In the genomic region with DNA sequence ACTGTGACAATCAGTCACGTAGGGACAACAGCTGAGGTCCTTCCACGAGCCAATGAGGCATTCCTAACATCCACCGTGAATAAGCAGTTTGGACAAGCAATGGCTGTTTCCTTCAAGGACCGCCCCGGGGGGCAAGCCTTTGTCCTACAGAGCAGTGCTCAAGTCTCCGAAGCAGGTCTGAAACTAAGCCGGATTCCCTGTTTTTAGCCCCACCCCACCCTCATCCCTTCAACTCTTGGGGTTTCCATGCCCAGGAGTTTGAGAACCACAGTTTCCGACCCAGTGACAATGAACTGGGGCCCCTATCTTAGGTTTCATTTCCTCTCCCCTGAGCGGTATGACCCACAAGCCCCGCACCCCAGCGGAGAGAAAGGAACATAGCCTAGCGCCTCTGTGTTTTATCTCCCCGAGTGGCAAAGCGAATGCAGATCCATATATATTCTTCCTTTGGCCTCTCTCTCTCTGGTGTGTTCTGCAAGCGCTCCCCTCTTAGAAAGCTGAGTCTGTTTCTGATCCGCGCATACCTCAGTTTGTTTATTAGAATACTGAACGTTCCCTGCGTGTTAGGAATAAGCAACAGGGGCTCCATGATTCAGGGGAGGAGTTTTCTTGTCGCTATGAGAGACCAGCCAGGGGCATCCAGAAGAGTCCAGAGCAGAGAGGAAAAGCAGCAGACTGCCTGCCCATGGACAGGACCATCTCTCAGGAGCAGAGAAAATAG, we compare ENCODE assay signal across 8 mouse cellular contexts. TPM values are rescaled to one million over a fixed set of nuclear protein-coding genes. Genes with fewer than 3 reads are reported as not detected.
DNase-seq lines count a peak whose midpoint lies in the region; ATAC-seq and TF ChIP-seq lines count a peak whose summit lies in the region.

No protein-coding gene starts in this region.

- peak; percentile 12 for DNase-seq in kidney, adult 18-20 months
- no peak for DNase-seq in kidney, adult 11 months
- peak; percentile 33 for DNase-seq in forebrain, embryonic 14.5 days (ENCODE audit: low spot score)
- peak; percentile 33 to 49 for DNase-seq in spleen, adult 18-20 months
- no peak for DNase-seq in urinary bladder, adult 18-20 months (ENCODE audit: low spot score in 2 of 2)
- no peak for DNase-seq in gastrocnemius, adult 18-20 months (ENCODE audit: low spot score)

- H3K27me3 ChIP-seq in forebrain, embryonic 14.5 days (replicated peaks; ENCODE audit: control insufficient read depth, insufficient read depth, low read length): no peaks in the 10 kb centered on the region
- H3K27me3 ChIP-seq in intestine, postnatal 0 days (replicated peaks; ENCODE audit: control insufficient read depth, insufficient read depth, low read length): no peaks in the 10 kb centered on the region

- no peak overlapping the region for H3K27ac ChIP-seq in forebrain, embryonic 14.5 days (ENCODE audit: low read depth, low read length)
- no peak overlapping the region for H3K27ac ChIP-seq in intestine, postnatal 0 days (ENCODE audit: low read depth, low read length)
- H3K27ac ChIP-seq in macrophage: peak overlapping the region; percentile 45

- ATAC-seq in forebrain, embryonic 14.5 days: 0 out of 2 replicates have a peak, but pooled peaks have one; percentile 14
- no peak for ATAC-seq in intestine, postnatal 0 days

- H3K79me2 ChIP-seq in macrophage (ENCODE audit: inconsistent target): peaks cover 10% of the 10 kb centered on the region; the same call in 1 of the 2 replicates

- H3K36me3 ChIP-seq in forebrain, embryonic 14.5 days (ENCODE audit: control insufficient read depth, insufficient read depth, low read length): peaks cover 5% of the 10 kb centered on the region; the same call in 1 of the 2 replicates
- no peaks in the 10 kb centered on the region; the same call in 1 of the 2 replicates for H3K36me3 ChIP-seq in intestine, postnatal 0 days (ENCODE audit: control insufficient read depth, insufficient read depth)
- peaks cover 18% of the 10 kb centered on the region for H3K36me3 ChIP-seq in macrophage (ENCODE audit: inconsistent target)

- H3K9ac ChIP-seq in forebrain, embryonic 14.5 days (ENCODE audit: low read length): peak overlapping the region; percentile 13; the same call in 1 of the 2 replicates
- H3K9ac ChIP-seq in intestine, postnatal 0 days (ENCODE audit: low read depth, low read length): no peak overlapping the region

- H3K4me3 ChIP-seq in forebrain, embryonic 14.5 days (ENCODE audit: low read depth, low read length): peak overlapping the region; percentile 2; the same call in 1 of the 2 replicates
- H3K4me3 ChIP-seq in intestine, postnatal 0 days (ENCODE audit: low read depth, low read length): no peak overlapping the region
- peak overlapping the region; percentile 46 for H3K4me3 ChIP-seq in macrophage (ENCODE audit: inconsistent target)

- H3K4me2 ChIP-seq in forebrain, embryonic 14.5 days (ENCODE audit: low read length): peak overlapping the region; percentile 40
- H3K4me2 ChIP-seq in intestine, postnatal 0 days (replicated peaks; ENCODE audit: low read depth): peak overlapping the region; percentile 55

- no peak for TF ChIP-seq CTCF in intestine, postnatal 0 days (IDR thresholded peaks at IDR 0.05; ENCODE audit: low read depth)

- H3K9me3 ChIP-seq in forebrain, embryonic 14.5 days (replicated peaks; ENCODE audit: control insufficient read depth, low read length): no peaks in the 10 kb centered on the region
- H3K9me3 ChIP-seq in intestine, postnatal 0 days (ENCODE audit: control insufficient read depth): no peaks in the 10 kb centered on the region

- WGBS in forebrain, embryonic 14.5 days: 17% methylated on average over 20 of the region's 20 CpGs
- 18% methylated on average over 20 of the region's 20 CpGs for WGBS in intestine, postnatal 0 days
- WGBS in macrophage (ENCODE audit: missing documents): 4% methylated on average over 20 of the region's 20 CpGs

- H3K4me1 ChIP-seq in forebrain, embryonic 14.5 days (ENCODE audit: control insufficient read depth, insufficient read depth, low read length): no peaks in the 10 kb centered on the region
- 0 out of 2 replicates have a peak, but pooled peaks cover 3% of the 10 kb centered on the region for H3K4me1 ChIP-seq in intestine, postnatal 0 days (replicated peaks; ENCODE audit: control insufficient read depth, insufficient read depth, low read length)

RNA-seq across cellular contexts. Expression of gene Isg20, which starts 0.8 kb away (rescaled TPM):
- polyA plus RNA-seq in forebrain, embryonic 14.5 days (2014; fragmentation: Nextera tagmentation; extraction: Ambion mirVana): 0.65 and 1.6 TPM in 2 replicates
- polyA plus RNA-seq in intestine, postnatal 0 days (2015; fragmentation: Nextera tagmentation; extraction: Ambion mirVana): 4.3 and 4.9 TPM in 2 replicates
- total RNA-seq in macrophage (2018; cell fraction: chromatin; rRNA removed): 100 to 1,000 TPM in 2 of 26 experiments, 10 to 100 TPM in 15, 1 to 10 TPM in 9; 3.1 to 135 (median 33.7) TPM
- 100 to 1,000 TPM in 13 of 26 experiments, 10 to 100 TPM in 8, 1 to 10 TPM in 5; 8.8 to 290 (median 109) TPM for total RNA-seq in macrophage (2018; cell fraction: cytosol; rRNA removed)
- total RNA-seq in macrophage (2018; cell fraction: nucleus; rRNA removed): 100 to 1,000 TPM in 11 of 26 experiments, 10 to 100 TPM in 12, 1 to 10 TPM in 3; 4.5 to 218 (median 73.1) TPM
- 7.3 to 28.0 TPM (median 9.8 TPM) in 3 replicates for polyA plus RNA-seq in macrophage (2018)
- 1 to 10 TPM; 1.3 to 1.9 TPM for total RNA-seq in gastrocnemius, adult 18-20 months (2021)

RNA-seq across cellular contexts. Expression of gene Aen, which starts 16.8 kb away (rescaled TPM):
- polyA plus RNA-seq in forebrain, embryonic 14.5 days (2014; fragmentation: Nextera tagmentation; extraction: Ambion mirVana): 42.2 and 44.0 TPM in 2 replicates
- polyA plus RNA-seq in intestine, postnatal 0 days (2015; fragmentation: Nextera tagmentation; extraction: Ambion mirVana): 19.7 and 20.6 TPM in 2 replicates
- total RNA-seq in macrophage (2018; cell fraction: chromatin; rRNA removed): 100 to 1,000 TPM in 6 of 26 experiments, 10 to 100 TPM in 20; 59.1 to 122 (median 86.7) TPM
- total RNA-seq in macrophage (2018; cell fraction: cytosol; rRNA removed): 10 to 100 TPM; 14.4 to 26.6 (median 19.8) TPM
- total RNA-seq in macrophage (2018; cell fraction: nucleus; rRNA removed): 100 to 1,000 TPM in 2 of 26 experiments, 10 to 100 TPM in 24; 21.2 to 119 (median 50.7) TPM
- 17.1 to 40.8 TPM (median 21.4 TPM) in 3 replicates for polyA plus RNA-seq in macrophage (2018)
- 10 to 100 TPM; 51.1 to 52.9 TPM for total RNA-seq in gastrocnemius, adult 18-20 months (2021)

Comparison
In these comparisons a context has a peak if more than half of its experiments do, and no peak if none do; other contexts are left out.
1. DNase-seq: peak in kidney, adult 18-20 months (single experiment), forebrain, embryonic 14.5 days (single experiment) and spleen, adult 18-20 months (2 of 2); none in kidney, adult 11 months (single experiment), urinary bladder, adult 18-20 months (0 of 2) and gastrocnemius, adult 18-20 months (single experiment).